In genomic region chr1:53784721-53785418, GRCm38 (mm10) we compare ENCODE assay signal across 8 mouse cellular contexts. TPM values are rescaled to one million over a fixed set of nuclear protein-coding genes. Genes with fewer than 3 reads are reported as not detected.
DNase-seq lines count a peak whose midpoint lies in the region.

TSS of gene Stk17b (minus strand) at chr1:53785224.

- no peaks in the 10 kb centered on the region for H3K27me3 ChIP-seq in hindbrain, embryonic 10.5 days (ENCODE audit: insufficient read depth, poor library complexity, severe bottlenecking)

- H3K4me1 ChIP-seq in hindbrain, embryonic 10.5 days (replicated peaks) = peaks cover 6% of the 10 kb centered on the region; the same call in 1 of the 2 replicates

- DNase-seq in MN1 (ENCODE audit: low spot score) = peak; percentile 90
- peak; percentile 38 for DNase-seq in cerebellum, adult 8-10 months
- peak; percentile 88 for DNase-seq in forelimb bud, embryonic 11.5 days (ENCODE audit: low read depth, low spot score)
- DNase-seq in hindbrain, embryonic 10.5 days (ENCODE audit: low spot score) = peak; percentile 93
- peak; percentile 61 to 81 for DNase-seq in layer of hippocampus, postnatal 14 days (ENCODE audit: low spot score in 2 of 2)
- peak; percentile 95 for DNase-seq in lung, postnatal 14 days
- peak; percentile 78 for DNase-seq in retina, adult 2 months (ENCODE audit: low read depth, low spot score)
- peak; percentile 91 to 93 for DNase-seq in thymus, postnatal 36 days

- H3K36me3 ChIP-seq in hindbrain, embryonic 10.5 days = no peaks in the 10 kb centered on the region

- peak within 1 kb of the TSS; percentile 93 for H3K27ac ChIP-seq in hindbrain, embryonic 10.5 days

- under 1% methylated on average over 73 of the region's 81 CpGs for WGBS in hindbrain, embryonic 10.5 days

- no peaks in the 10 kb centered on the region for H3K9me3 ChIP-seq in hindbrain, embryonic 10.5 days

- H3K4me3 ChIP-seq in hindbrain, embryonic 10.5 days = peak within 1 kb of the TSS; percentile 88

RNA-seq across cellular contexts. Expression of gene Stk17b, which starts in this region (rescaled TPM):
- 7.5 and 9.0 TPM in 2 replicates for polyA plus RNA-seq in hindbrain, embryonic 10.5 days (2016; fragmentation: Nextera tagmentation; extraction: Ambion mirVana)
- total RNA-seq in layer of hippocampus, postnatal 14 days (2021) = 1 to 10 TPM; 5.6 to 7.2 TPM

Comparison
In these comparisons a context has a peak if more than half of its experiments do, and no peak if none do; other contexts are left out.
1. Peak in every context shown above with its lines: DNase-seq, H3K4me3 ChIP-seq and H3K27ac ChIP-seq.
2. DNase-seq: peak in every context shown above with its lines; median percentile 95 in lung, postnatal 14 days; 93 in hindbrain, embryonic 10.5 days; 92 in thymus, postnatal 36 days; 90 in MN1; 88 in forelimb bud, embryonic 11.5 days; 78 in retina, adult 2 months; 71 in layer of hippocampus, postnatal 14 days; 38 in cerebellum, adult 8-10 months.